Mouse (Mus musculus): Measurements from ENCODE around the gene Slc35g1.

DNA sequence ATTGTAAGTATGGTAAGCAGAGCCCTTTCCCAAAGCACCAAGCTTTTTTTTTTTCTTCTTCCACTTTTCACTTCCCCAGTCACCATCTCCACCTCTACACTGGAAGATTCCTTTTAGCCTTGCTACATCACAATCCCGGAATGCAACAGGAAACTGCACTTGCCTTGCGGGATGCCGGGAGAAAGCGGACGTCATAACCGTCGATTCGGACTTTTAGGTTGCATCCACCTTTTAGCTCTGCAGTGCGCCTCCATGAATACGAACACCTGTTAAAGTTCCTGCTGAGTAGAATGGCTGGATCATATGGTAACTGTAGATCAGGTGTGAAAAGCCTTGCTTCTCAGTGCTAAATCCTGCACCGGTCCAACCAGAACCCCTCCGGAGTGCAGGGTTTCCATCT is 12.0 kb upstream of the Slc35g1 start:
- TF ChIP-seq POLR2A (IDR thresholded peaks at IDR 0.05; ENCODE audit: low read depth, low read length) (no peak), CTCF (IDR thresholded peaks at IDR 0.05; ENCODE audit: borderline replicate concordance, insufficient read depth, low read length) (no peak)

All from embryonic fibroblast, embryonic 13.5 days (primary cell).